Mouse (Mus musculus): ENCODE results near the gene Zg16. TPM values are rescaled to one million over a fixed set of nuclear protein-coding genes. Genes with fewer than 3 reads are reported as not detected.

Zg16 gene
- total and polyA plus RNA-seq, 2 experiments from 2014 or later: not detected

GRCm38 (mm10) chr7:127016486-127016938 is 70.6 kb downstream of the Zg16 start:
- Histone ChIP-seq H3K27ac (ENCODE audit: low read depth) (peak overlapping the region; percentile 88), H3K9ac (replicated peaks; ENCODE audit: low read depth, low read length) (peak overlapping the region; percentile 63), H3K4me2 (ENCODE audit: low read depth, low read length) (peak overlapping the region; percentile 89), H3K36me3 (replicated peaks; ENCODE audit: control insufficient read depth, insufficient read depth, low read length) (0 out of 2 replicates have a peak, but pooled peaks cover 10% of the 10 kb centered on the region), H3K4me3 (ENCODE audit: low read depth, low read length) (peak overlapping the region; percentile 53), H3K4me1 (ENCODE audit: control insufficient read depth, insufficient read depth) (peaks cover 25% of the 10 kb centered on the region), H3K9me3 (replicated peaks; ENCODE audit: control insufficient read depth, low read length) (no peaks in the 10 kb centered on the region), H3K27me3 (ENCODE audit: control insufficient read depth, insufficient read depth, low read length) (no peaks in the 10 kb centered on the region)
- TF ChIP-seq EP300 (IDR thresholded peaks at IDR 0.05; ENCODE audit: low read depth): no peak
- TF ChIP-seq CTCF (IDR thresholded peaks at IDR 0.05; ENCODE audit: low read depth): no peak
- DNase-seq (ENCODE audit: low spot score) (peak; percentile 67), ATAC-seq (ENCODE audit: insufficient read depth, low read depth) (peak; percentile 45)
- WGBS: 1% methylated on average over 22 of the region's 22 CpGs

DNA sequence TGATC is 70.8 kb downstream of the Zg16 start, which contains the start of gene Pagr1b:
Gene Pagr1b, minus strand, starts transcription at position 4 of the 5 bp plus-strand sequence.
- Histone ChIP-seq H3K4me3 (ENCODE audit: low read depth, low read length) (peak within 1 kb of the TSS; percentile 53), H3K9ac (replicated peaks; ENCODE audit: low read depth, low read length) (peak within 1 kb of the TSS; percentile 63), H3K4me1 (ENCODE audit: control insufficient read depth, insufficient read depth) (peaks cover 23% of the 10 kb centered on the region), H3K27me3 (ENCODE audit: control insufficient read depth, insufficient read depth, low read length) (no peaks in the 10 kb centered on the region), H3K9me3 (replicated peaks; ENCODE audit: control insufficient read depth, low read length) (no peaks in the 10 kb centered on the region), H3K27ac (ENCODE audit: low read depth) (peak within 1 kb of the TSS; percentile 88), H3K4me2 (ENCODE audit: low read depth, low read length) (peak within 1 kb of the TSS; percentile 89), H3K36me3 (replicated peaks; ENCODE audit: control insufficient read depth, insufficient read depth, low read length) (0 out of 2 replicates have a peak, but pooled peaks cover 10% of the 10 kb centered on the region)
- ATAC-seq (ENCODE audit: insufficient read depth, low read depth): no peak
- TF ChIP-seq CTCF (IDR thresholded peaks at IDR 0.05; ENCODE audit: low read depth) (no peak), EP300 (IDR thresholded peaks at IDR 0.05; ENCODE audit: low read depth) (no peak)
- DNase-seq (ENCODE audit: low spot score): no peak

DNA sequence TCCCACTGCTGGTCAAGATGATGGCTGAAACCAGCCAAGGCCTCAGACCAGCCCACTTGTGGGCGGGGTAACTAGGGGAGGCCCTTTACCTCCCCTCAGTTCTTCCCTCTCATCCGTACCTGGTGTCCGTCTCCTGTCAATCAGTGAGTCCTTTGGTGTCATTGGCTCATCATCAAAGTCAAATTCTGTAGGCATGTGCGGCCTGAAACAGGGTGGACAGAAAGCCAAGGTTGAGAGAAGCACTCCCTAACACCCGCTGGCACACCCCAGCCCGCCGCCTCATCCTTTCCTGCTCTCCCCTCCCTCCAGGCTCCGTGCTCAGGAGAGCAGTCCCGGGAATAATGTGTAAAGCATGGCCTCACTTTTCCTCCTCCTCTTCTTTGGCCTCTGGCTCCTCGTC is 71.0 kb downstream of the Zg16 start:
- DNase-seq (ENCODE audit: low spot score) (no peak), ATAC-seq (ENCODE audit: insufficient read depth, low read depth) (no peak)
- Histone ChIP-seq H3K4me1 (ENCODE audit: control insufficient read depth, insufficient read depth) (peaks cover 21% of the 10 kb centered on the region), H3K4me3 (ENCODE audit: low read depth, low read length) (peak overlapping the region; percentile 53), H3K9ac (replicated peaks; ENCODE audit: low read depth, low read length) (peak overlapping the region; percentile 63), H3K36me3 (replicated peaks; ENCODE audit: control insufficient read depth, insufficient read depth, low read length) (0 out of 2 replicates have a peak, but pooled peaks cover 10% of the 10 kb centered on the region), H3K9me3 (replicated peaks; ENCODE audit: control insufficient read depth, low read length) (no peaks in the 10 kb centered on the region), H3K27ac (ENCODE audit: low read depth) (peak overlapping the region; percentile 88), H3K4me2 (ENCODE audit: low read depth, low read length) (peak overlapping the region; percentile 89), H3K27me3 (ENCODE audit: control insufficient read depth, insufficient read depth, low read length) (no peaks in the 10 kb centered on the region)
- TF ChIP-seq EP300 (IDR thresholded peaks at IDR 0.05; ENCODE audit: low read depth) (no peak), CTCF (IDR thresholded peaks at IDR 0.05; ENCODE audit: low read depth) (no peak)
- 0% methylated on average over 10 of the region's 10 CpGs for WGBS

- H3K4me1 ChIP-seq (ENCODE audit: control insufficient read depth, insufficient read depth): peaks cover 12% of the 10 kb centered on the region
- H3K4me3 ChIP-seq (ENCODE audit: low read depth, low read length): no peak overlapping the region
These were observed 72.1 kb downstream of the Zg16 start for GRCm38 (mm10) chr7:127014993-127015392.

GRCm38 (mm10) chr7:127014320-127014719 is 72.8 kb downstream of the Zg16 start, which contains the start of gene Mvp:
TSS of gene Mvp (minus strand) at chr7:127014621.
- H3K4me2 ChIP-seq (ENCODE audit: low read depth, low read length): peak within 1 kb of the TSS; percentile 75
- TF ChIP-seq CTCF (IDR thresholded peaks at IDR 0.05; ENCODE audit: low read depth) (no peak), EP300 (IDR thresholded peaks at IDR 0.05; ENCODE audit: low read depth) (no peak)
- no peaks in the 10 kb centered on the region for H3K9me3 ChIP-seq (replicated peaks; ENCODE audit: control insufficient read depth, low read length)
- H3K27ac ChIP-seq (ENCODE audit: low read depth): peak within 1 kb of the TSS; percentile 63; the same call in 1 of the 2 replicates
- H3K9ac ChIP-seq (replicated peaks; ENCODE audit: low read depth, low read length): peak within 1 kb of the TSS; percentile 63
- 0 out of 2 replicates have a peak, but pooled peaks cover 10% of the 10 kb centered on the region for H3K36me3 ChIP-seq (replicated peaks; ENCODE audit: control insufficient read depth, insufficient read depth, low read length)
- ATAC-seq (ENCODE audit: insufficient read depth, low read depth): no peak
- peaks cover 13% of the 10 kb centered on the region for H3K4me1 ChIP-seq (ENCODE audit: control insufficient read depth, insufficient read depth)
- 11% methylated on average over 11 of the region's 11 CpGs for WGBS
- H3K4me3 ChIP-seq (ENCODE audit: low read depth, low read length): peak within 1 kb of the TSS; percentile 61
- DNase-seq (ENCODE audit: low spot score): peak; percentile 77
- H3K27me3 ChIP-seq (ENCODE audit: control insufficient read depth, insufficient read depth, low read length): no peaks in the 10 kb centered on the region

More at GRCm38 (mm10) chr7:127014993-127015392, 72.1 kb downstream of the Zg16 start:
- ATAC-seq (ENCODE audit: insufficient read depth, low read depth) (no peak), DNase-seq (ENCODE audit: low spot score) (no peak)
- Histone ChIP-seq H3K27me3 (ENCODE audit: control insufficient read depth, insufficient read depth, low read length) (no peaks in the 10 kb centered on the region), H3K4me2 (ENCODE audit: low read depth, low read length) (no peak overlapping the region), H3K36me3 (replicated peaks; ENCODE audit: control insufficient read depth, insufficient read depth, low read length) (0 out of 2 replicates have a peak, but pooled peaks cover 10% of the 10 kb centered on the region), H3K9me3 (replicated peaks; ENCODE audit: control insufficient read depth, low read length) (no peaks in the 10 kb centered on the region), H3K27ac (ENCODE audit: low read depth) (no peak overlapping the region), H3K9ac (replicated peaks; ENCODE audit: low read depth, low read length) (no peak overlapping the region)
- no peak for TF ChIP-seq CTCF (IDR thresholded peaks at IDR 0.05; ENCODE audit: low read depth)
- TF ChIP-seq EP300 (IDR thresholded peaks at IDR 0.05; ENCODE audit: low read depth): no peak
- WGBS: 88% methylated on average over 12 of the region's 12 CpGs

- no peak overlapping the region for H3K27ac ChIP-seq (ENCODE audit: low read depth)
- H3K9ac ChIP-seq (replicated peaks; ENCODE audit: low read depth, low read length): no peak overlapping the region
- ATAC-seq (ENCODE audit: insufficient read depth, low read depth) (no peak), DNase-seq (ENCODE audit: low spot score) (no peak)
- no peaks in the 10 kb centered on the region for H3K27me3 ChIP-seq (ENCODE audit: control insufficient read depth, insufficient read depth, low read length)
- WGBS: 91% methylated on average over 6 of the region's 6 CpGs
- H3K4me1 ChIP-seq (ENCODE audit: control insufficient read depth, insufficient read depth): peaks cover 21% of the 10 kb centered on the region
- 0 out of 2 replicates have a peak, but pooled peaks cover 10% of the 10 kb centered on the region for H3K36me3 ChIP-seq (replicated peaks; ENCODE audit: control insufficient read depth, insufficient read depth, low read length)
- no peak for TF ChIP-seq CTCF (IDR thresholded peaks at IDR 0.05; ENCODE audit: low read depth)
- TF ChIP-seq EP300 (IDR thresholded peaks at IDR 0.05; ENCODE audit: low read depth): no peak
- peak overlapping the region; percentile 61 for H3K4me3 ChIP-seq (ENCODE audit: low read depth, low read length)
- H3K9me3 ChIP-seq (replicated peaks; ENCODE audit: control insufficient read depth, low read length): no peaks in the 10 kb centered on the region
- H3K4me2 ChIP-seq (ENCODE audit: low read depth, low read length): peak overlapping the region; percentile 75
These were observed 73.7 kb downstream of the Zg16 start for GRCm38 (mm10) chr7:127013385-127013784.

All from heart, postnatal 0 days (tissue).